7 mouse cellular contexts compared by ENCODE assay signal in the genomic region with DNA sequence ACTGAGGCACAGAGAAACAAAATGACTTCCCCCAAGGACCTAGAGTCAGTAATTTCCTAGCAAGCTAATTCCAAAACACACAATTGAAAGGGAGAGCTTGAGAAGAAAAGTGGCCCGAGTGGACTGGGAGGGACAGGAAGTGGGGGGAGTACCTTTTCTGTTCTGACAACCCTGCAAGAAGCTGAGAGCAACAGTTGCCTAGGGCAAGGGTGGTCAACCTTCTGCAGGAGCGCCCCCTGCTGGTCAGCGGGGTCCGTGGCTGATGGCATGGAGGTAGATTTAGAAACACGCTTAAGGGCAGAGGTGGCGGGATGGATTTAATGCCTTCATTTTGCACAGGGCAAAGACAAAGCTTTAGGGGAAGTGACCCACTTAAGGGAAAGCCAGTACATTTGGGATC. TPM values are rescaled to one million over a fixed set of nuclear protein-coding genes. Genes with fewer than 3 reads are reported as not detected.
A peak's percentile ranks its signal among the peaks of the same experiment; 100 is the strongest.
DNase-seq lines count a peak whose midpoint lies in the region; ATAC-seq and TF ChIP-seq lines count a peak whose summit lies in the region.

No protein-coding gene starts in this region.

- H3K27ac ChIP-seq in midbrain, embryonic 11.5 days (ENCODE audit: low read depth, low read length), result no peak overlapping the region
- H3K27ac ChIP-seq in midbrain, embryonic 13.5 days, result no peak overlapping the region
- no peak overlapping the region for H3K27ac ChIP-seq in liver, embryonic 14.5 days

- no peak for TF ChIP-seq EP300 in liver, embryonic 14.5 days (IDR thresholded peaks at IDR 0.05; ENCODE audit: low read depth)

- no peak for ATAC-seq in midbrain, embryonic 11.5 days (ENCODE audit: low FRiP score)
- no peak for ATAC-seq in midbrain, embryonic 13.5 days
- ATAC-seq in liver, embryonic 14.5 days (ENCODE audit: insufficient read depth), result no peak

- H3K9ac ChIP-seq in midbrain, embryonic 11.5 days (ENCODE audit: low read length), result no peak overlapping the region
- H3K9ac ChIP-seq in midbrain, embryonic 13.5 days (replicated peaks), result no peak overlapping the region
- no peak overlapping the region for H3K9ac ChIP-seq in liver, embryonic 14.5 days (replicated peaks)

- H3K36me3 ChIP-seq in midbrain, embryonic 11.5 days (ENCODE audit: control insufficient read depth, insufficient read depth, low read length), result no peaks in the 10 kb centered on the region
- H3K36me3 ChIP-seq in midbrain, embryonic 13.5 days, result no peaks in the 10 kb centered on the region
- H3K36me3 ChIP-seq in liver, embryonic 14.5 days (replicated peaks; ENCODE audit: control insufficient read depth, insufficient read depth, low read depth), result no peaks in the 10 kb centered on the region

- no peak overlapping the region for H3K4me2 ChIP-seq in midbrain, embryonic 11.5 days
- no peak overlapping the region for H3K4me2 ChIP-seq in midbrain, embryonic 13.5 days (replicated peaks)
- no peak overlapping the region for H3K4me2 ChIP-seq in liver, embryonic 14.5 days (ENCODE audit: low read depth)

- TF ChIP-seq CTCF in liver, embryonic 14.5 days (IDR thresholded peaks at IDR 0.05; ENCODE audit: low read depth), result peak; percentile 95

- H3K27me3 ChIP-seq in midbrain, embryonic 11.5 days (ENCODE audit: control insufficient read depth, insufficient read depth, low read length), result no peaks in the 10 kb centered on the region
- peaks cover 22% of the 10 kb centered on the region; the same call in 1 of the 2 replicates for H3K27me3 ChIP-seq in midbrain, embryonic 13.5 days
- no peaks in the 10 kb centered on the region for H3K27me3 ChIP-seq in liver, embryonic 14.5 days (ENCODE audit: control insufficient read depth, insufficient read depth, low read length)

- no peaks in the 10 kb centered on the region for H3K9me3 ChIP-seq in midbrain, embryonic 11.5 days (ENCODE audit: control insufficient read depth, low read length)
- no peaks in the 10 kb centered on the region for H3K9me3 ChIP-seq in midbrain, embryonic 13.5 days
- no peaks in the 10 kb centered on the region for H3K9me3 ChIP-seq in liver, embryonic 14.5 days (ENCODE audit: control insufficient read depth, low read length)

- H3K4me3 ChIP-seq in midbrain, embryonic 11.5 days (ENCODE audit: low read depth, low read length), result no peak overlapping the region
- no peak overlapping the region for H3K4me3 ChIP-seq in midbrain, embryonic 13.5 days (replicated peaks)
- no peak overlapping the region for H3K4me3 ChIP-seq in liver, embryonic 14.5 days (ENCODE audit: insufficient read depth in 1 of 2, low read depth in 2 of 2, low read length in 2 of 2)

- WGBS in midbrain, embryonic 11.5 days, result 7% methylated on average over 6 of the region's 6 CpGs
- 13% methylated on average over 6 of the region's 6 CpGs for WGBS in midbrain, embryonic 13.5 days
- 4% methylated on average over 6 of the region's 6 CpGs for WGBS in liver, embryonic 14.5 days (ENCODE audit: insufficient replicate concordance)

- peak; percentile 97 for DNase-seq in midbrain, embryonic 11.5 days (ENCODE audit: low spot score, missing footprints)
- DNase-seq in ZHBTc4 (ENCODE audit: low read depth, low spot score), result peak; percentile 93
- DNase-seq in embryo, embryonic 11 days, result peak; percentile 73
- DNase-seq in kidney, adult 18-20 months, result peak; percentile 89
- peak; percentile 16 to 28 (median 18) for DNase-seq in liver, embryonic 14.5 days (ENCODE audit: low read depth in 3 of 3, low spot score in 3 of 3)
- DNase-seq in right cerebral cortex, postnatal 14 days, result peak; percentile 76

- H3K4me1 ChIP-seq in midbrain, embryonic 11.5 days (ENCODE audit: control insufficient read depth, insufficient read depth, low read length), result no peaks in the 10 kb centered on the region
- 0 out of 2 replicates have a peak, but pooled peaks cover 5% of the 10 kb centered on the region for H3K4me1 ChIP-seq in midbrain, embryonic 13.5 days (replicated peaks)
- H3K4me1 ChIP-seq in liver, embryonic 14.5 days (replicated peaks; ENCODE audit: control insufficient read depth in 2 of 2, insufficient read depth in 2 of 2, low read length in 1 of 2), result no peaks in the 10 kb centered on the region

RNA-seq across cellular contexts. Expression of gene Wnt9b, which starts 9.1 kb away (rescaled TPM):
- 0.25 and 0.36 TPM in 2 replicates for polyA plus RNA-seq in midbrain, embryonic 11.5 days (2014; fragmentation: Nextera tagmentation; extraction: Ambion mirVana)
- 0.50 and 0.52 TPM in 2 replicates for polyA plus RNA-seq in midbrain, embryonic 13.5 days (2015; fragmentation: Nextera tagmentation; extraction: Ambion mirVana)
- 0.01 TPM in 2 replicates for polyA plus RNA-seq in liver, embryonic 14.5 days (2012; rRNA removed)
- polyA plus RNA-seq in liver, embryonic 14.5 days (2014; fragmentation: Nextera tagmentation; extraction: Ambion mirVana), result 0.05 TPM in 1 of 2 replicates, not detected in the other

RNA-seq across cellular contexts. Expression of gene Wnt3, which starts 15.2 kb away (rescaled TPM):
- 13.8 and 14.2 TPM in 2 replicates for polyA plus RNA-seq in midbrain, embryonic 11.5 days (2014; fragmentation: Nextera tagmentation; extraction: Ambion mirVana)
- 15.7 and 18.6 TPM in 2 replicates for polyA plus RNA-seq in midbrain, embryonic 13.5 days (2015; fragmentation: Nextera tagmentation; extraction: Ambion mirVana)
- polyA plus RNA-seq in liver, embryonic 14.5 days (2012; rRNA removed), result 0.01 TPM in 2 replicates
- not detected in 2 replicates for polyA plus RNA-seq in liver, embryonic 14.5 days (2014; fragmentation: Nextera tagmentation; extraction: Ambion mirVana)

Comparison
In these comparisons a context has a peak if more than half of its experiments do, and no peak if none do; other contexts are left out.
1. DNase-seq: peak in every context shown above with its lines; median percentile 97 in midbrain, embryonic 11.5 days; 93 in ZHBTc4; 89 in kidney, adult 18-20 months; 76 in right cerebral cortex, postnatal 14 days; 73 in embryo, embryonic 11 days; 18 in liver, embryonic 14.5 days.
2. RNA of gene Wnt3, which starts 15.2 kb away (polyA plus RNA-seq): 15.7 to 18.6 TPM in midbrain, embryonic 13.5 days and 13.8 to 14.2 TPM in midbrain, embryonic 11.5 days; 0.01 TPM in liver, embryonic 14.5 days; every median in the first group is over 10 times any median in the second.